Mouse (Mus musculus): ENCODE measurements at regions not wholly inside any gene's neighbourhood (a gene's known extent, or its start where the extent isn't known, plus 50 kb on each side); places are given as distances from the start of the nearest gene placed in this dataset.

GRCm38 (mm10) chr7:74628799-74629468 lies 74.4 kb upstream of the Slco3a1 start:
- TF ChIP-seq POLR2A (IDR thresholded peaks at IDR 0.05; ENCODE audit: low read depth, low read length): no peak
- no peak for TF ChIP-seq CTCF (conservative IDR thresholded peaks at IDR 0.05; ENCODE audit: insufficient read depth, insufficient read length, low read depth, low read length)

Measured in kidney, adult 2 months (tissue).